Mouse (Mus musculus) heart, embryonic 12.5 days (tissue): ENCODE data around the gene Synrg. TPM values are rescaled to one million over a fixed set of nuclear protein-coding genes. Genes with fewer than 3 reads are reported as not detected.
A peak's percentile ranks its signal among the peaks of the same experiment; 100 is the strongest.

ENCODE experiments used
- ATAC-seq: fragments of 200-750 bp; cut with Nextera tagmentation; 2 replicates; pipeline ENCODE4 v1.8.0; 2017; ENCODE audit warnings: moderate TSS enrichment, moderate library complexity; ENCODE audit not compliant: insufficient number of reproducible peaks, low FRiP score
- H3K27ac ChIP-seq: fragments of 300-500 bp; sonication (generic); 2 replicates; pipeline ENCODE4 v1.5.1; 2016; ENCODE audit warnings: mild to moderate bottlenecking, moderate library complexity; ENCODE audit not compliant: poor library complexity, severe bottlenecking
- H3K27me3 ChIP-seq: fragments of 300-500 bp; sonication (generic); replicated peaks from 2 replicates; pipeline ENCODE4 v1.6.1; 2016; ENCODE audit warnings: mild to moderate bottlenecking, moderate library complexity
- H3K36me3 ChIP-seq: fragments of 300-500 bp; sonication (generic); 2 replicates; pipeline ENCODE4 v1.6.1; 2016; ENCODE audit warnings: mild to moderate bottlenecking, moderate library complexity
- H3K4me1 ChIP-seq: fragments of 300-500 bp; sonication (generic); replicated peaks from 2 replicates; pipeline ENCODE4 v1.6.1; 2016; ENCODE audit warnings: mild to moderate bottlenecking
- H3K4me2 ChIP-seq: fragments of 300-500 bp; sonication (generic); 2 replicates; pipeline ENCODE4 v1.6.1; 2016; ENCODE audit warnings: mild to moderate bottlenecking, moderate library complexity
- H3K4me3 ChIP-seq: fragments of 300-500 bp; sonication (generic); 2 replicates; pipeline ENCODE4 v1.5.1; 2016; ENCODE audit warnings: mild to moderate bottlenecking
- H3K9ac ChIP-seq: fragments of 300-500 bp; sonication (generic); 2 replicates; pipeline ENCODE4 v1.6.1; 2016; ENCODE audit warnings: mild to moderate bottlenecking, moderate library complexity
- H3K9me3 ChIP-seq: fragments of 300-500 bp; sonication (generic); replicated peaks from 2 replicates; pipeline ENCODE4 v1.6.1; 2016; ENCODE audit warnings: mild to moderate bottlenecking, moderate library complexity
- WGBS: fragments of 180-500 bp; shearing (Covaris S2); methylation state at CpG from one replicate; pipeline ENCODE4 v1.1.7; 2016; 5-methylcytosine and 5-hydroxymethylcytosine counted together
- polyA plus RNA-seq: library from polyadenylated mRNA; unstranded; fragments of >200 nt; fragmentation: Nextera tagmentation; extraction: Ambion mirVana; gene quantifications from 2 replicates; pipeline ENCODE4 v1.2.1, GENCODE M21; 2016

The Synrg gene
- polyA plus RNA-seq, 1 experiment from 2014 or later: 11.9 TPM

- Histone ChIP-seq H3K4me3 (no peak overlapping the region), H3K4me1 (peaks cover 18% of the 10 kb centered on the region), H3K27ac (peak overlapping the region; percentile 61), H3K27me3 (no peaks in the 10 kb centered on the region), H3K4me2 (0 out of 2 replicates have a peak overlapping the region, but pooled peaks have one; percentile 9), H3K36me3 (peaks cover 42% of the 10 kb centered on the region), H3K9ac (no peak overlapping the region), H3K9me3 (no peaks in the 10 kb centered on the region)
- 48% methylated on average over 4 of the region's 4 CpGs for WGBS
- ATAC-seq: no peak
Observed at GRCm38 (mm10) chr11:84079887-84080286, 115.7 kb downstream of the Synrg start.

GRCm38 (mm10) chr11:84080327-84080726, 116.1 kb downstream of the Synrg start:
- Histone ChIP-seq H3K4me1 (peaks cover 18% of the 10 kb centered on the region), H3K4me2 (0 out of 2 replicates have a peak overlapping the region, but pooled peaks have one; percentile 9)
- 71% methylated on average over 3 of the region's 3 CpGs for WGBS

GRCm38 (mm10) chr11:84081901-84082300, 117.7 kb downstream of the Synrg start:
- Histone ChIP-seq H3K4me2 (no peak overlapping the region), H3K36me3 (peaks cover 52% of the 10 kb centered on the region), H3K27me3 (no peaks in the 10 kb centered on the region), H3K9me3 (no peaks in the 10 kb centered on the region), H3K9ac (no peak overlapping the region), H3K4me1 (peaks cover 18% of the 10 kb centered on the region), H3K27ac (no peak overlapping the region), H3K4me3 (no peak overlapping the region)
- WGBS: 89% methylated on average over 5 of the region's 5 CpGs
- ATAC-seq: no peak

More at GRCm38 (mm10) chr11:84080327-84080726, 116.1 kb downstream of the Synrg start:
- Histone ChIP-seq H3K9me3 (no peaks in the 10 kb centered on the region), H3K27ac (peak overlapping the region; percentile 61), H3K4me3 (no peak overlapping the region), H3K9ac (no peak overlapping the region), H3K27me3 (no peaks in the 10 kb centered on the region), H3K36me3 (peaks cover 42% of the 10 kb centered on the region)
- no peak for ATAC-seq

GRCm38 (mm10) chr11:84090572-84090971, 126.3 kb downstream of the Synrg start:
- H3K4me1 ChIP-seq: no peaks in the 10 kb centered on the region
- no peaks in the 10 kb centered on the region for H3K27me3 ChIP-seq
- H3K9me3 ChIP-seq: no peaks in the 10 kb centered on the region
- no peak overlapping the region for H3K4me2 ChIP-seq
- 92% methylated on average over 8 of the region's 8 CpGs for WGBS
- no peak overlapping the region for H3K4me3 ChIP-seq
- no peak overlapping the region for H3K9ac ChIP-seq
- no peak for ATAC-seq
- H3K27ac ChIP-seq: no peak overlapping the region
- peaks cover 66% of the 10 kb centered on the region for H3K36me3 ChIP-seq

Other genes starting within 250 kb of the Synrg start
- not detected in 2 replicates for gene Wfdc21, start 217.5 kb upstream of the Synrg start, polyA plus RNA-seq
- gene Heatr6, start 210.7 kb upstream of the Synrg start, polyA plus RNA-seq: 13.4 and 15.0 TPM in 2 replicates
- 0.09 and 0.24 TPM in 2 replicates for gene Hnf1b, start 114.4 kb upstream of the Synrg start, polyA plus RNA-seq
- 24.1 and 25.1 TPM in 2 replicates for gene Ddx52, start 22.4 kb upstream of the Synrg start, polyA plus RNA-seq
- gene Dusp14, start 104.8 kb downstream of the Synrg start, polyA plus RNA-seq: 5.9 and 6.2 TPM in 2 replicates
- 22.0 and 22.9 TPM in 2 replicates for gene Tada2a, start 165.2 kb downstream of the Synrg start, polyA plus RNA-seq
- 13.1 and 15.4 TPM in 2 replicates for gene Acaca, start 165.2 kb downstream of the Synrg start, polyA plus RNA-seq
- gene Gm11437, start 203.0 kb downstream of the Synrg start, polyA plus RNA-seq: not detected in 2 replicates